Mouse (Mus musculus) MEL (cell line): Measurements from ENCODE around the gene Dctn1.

Source experiments
- CHD2 ChIP-seq: IDR thresholded peaks from 2 replicates; pipeline ENCODE4 v1.6.1; 2011; ENCODE audit warnings: low read length, improper control_type of control experiment
- CTCF ChIP-seq, 3 experiments: IDR thresholded peaks in 2 of 3; conservative IDR thresholded peaks in 1 of 3; 2 replicates each; pipeline ENCODE4 v1.5.1; 2011 to 2012; ENCODE audit warnings: low read length in 3 of 3, low read depth in 2 of 3, mild to moderate bottlenecking in 2 of 3, improper control_type of control experiment in 1 of 3, inconsistent platforms in 1 of 3, mixed read lengths in 1 of 3, moderate library complexity in 1 of 3; ENCODE audit not compliant: control insufficient read depth in 1 of 3, insufficient read depth in 1 of 3, poor library complexity in 1 of 3, severe bottlenecking in 1 of 3
- E2F4 ChIP-seq: IDR thresholded peaks from 2 replicates; pipeline ENCODE4 v1.6.1; 2011; ENCODE audit warnings: low read depth, low read length, improper control_type of control experiment, borderline replicate concordance
- GABPA ChIP-seq: IDR thresholded peaks from 2 replicates; pipeline ENCODE4 v1.6.1; 2012; ENCODE audit warnings: low read depth, mild to moderate bottlenecking, inconsistent platforms, low read length, improper control_type of control experiment, moderate library complexity
- MAFK ChIP-seq: IDR thresholded peaks from 2 replicates; pipeline ENCODE4 v1.6.1; 2011; ENCODE audit warnings: low read depth, mild to moderate bottlenecking, low read length, improper control_type of control experiment, borderline replicate concordance
- MXI1 ChIP-seq: IDR thresholded peaks from 2 replicates; pipeline ENCODE4 v1.6.1; 2011; ENCODE audit warnings: mild to moderate bottlenecking, low read depth, low read length, improper control_type of control experiment
- POLR2A ChIP-seq, 2 experiments: IDR thresholded peaks; 2 replicates each; pipeline ENCODE4 v1.6.1; 2011 to 2012; ENCODE audit warnings: low read length in 2 of 2, mild to moderate bottlenecking in 2 of 2, control low read depth in 1 of 2, improper control_type of control experiment in 1 of 2, low read depth in 1 of 2, moderate library complexity in 1 of 2; ENCODE audit not compliant: control insufficient read depth in 1 of 2, insufficient read depth in 1 of 2, poor library complexity in 1 of 2
- POLR2AphosphoS5 ChIP-seq: IDR thresholded peaks from 2 replicates; pipeline ENCODE4 v1.6.1; 2012; ENCODE audit warnings: low read depth, borderline replicate concordance, mild to moderate bottlenecking, inconsistent platforms, low read length, moderate library complexity, mixed read lengths
- TAL1 ChIP-seq: IDR thresholded peaks from 2 replicates; pipeline ENCODE4 v1.6.1; 2012; ENCODE audit warnings: mild to moderate bottlenecking, inconsistent platforms, low read length, moderate library complexity, mixed read lengths
- USF1 ChIP-seq: IDR thresholded peaks from 2 replicates; pipeline ENCODE4 v1.6.1; 2014; ENCODE audit warnings: low read depth, mild to moderate bottlenecking, inconsistent platforms, low read length, improper control_type of control experiment, moderate library complexity
- USF2 ChIP-seq, 2 experiments: IDR thresholded peaks; 2 replicates each; pipeline ENCODE4 v1.6.1; 2011 to 2012; ENCODE audit warnings: improper control_type of control experiment in 2 of 2, low read length in 2 of 2, borderline replicate concordance in 1 of 2, inconsistent platforms in 1 of 2, low read depth in 1 of 2, mild to moderate bottlenecking in 1 of 2; ENCODE audit not compliant: insufficient read depth in 1 of 2
- ZC3H11A ChIP-seq: IDR thresholded peaks from 2 replicates; pipeline ENCODE4 v1.6.1; 2012; ENCODE audit warnings: low read depth, mild to moderate bottlenecking, inconsistent platforms, low read length, improper control_type of control experiment
- ZNF384 ChIP-seq: IDR thresholded peaks from 2 replicates; pipeline ENCODE4 v1.6.1; 2012; ENCODE audit warnings: low read depth, mild to moderate bottlenecking, inconsistent platforms, low read length, improper control_type of control experiment

GRCm38 (mm10) chr6:83172240-83172920, 6.7 kb downstream of the Dctn1 start:
- TF ChIP-seq POLR2A (IDR thresholded peaks at IDR 0.05; ENCODE audit: control insufficient read depth in 1 of 2, insufficient read depth in 1 of 2, low read depth in 1 of 2, low read length in 2 of 2, poor library complexity in 1 of 2) (no peak), CTCF (IDR thresholded peaks at IDR 0.05 in 2 of 3, conservative IDR thresholded peaks at IDR 0.05 in 1 of 3; ENCODE audit: control insufficient read depth in 1 of 3, insufficient read depth in 1 of 3, low read depth in 2 of 3, low read length in 3 of 3, poor library complexity in 1 of 3, severe bottlenecking in 1 of 3) (no peak), USF1 (no peak), USF2 (IDR thresholded peaks at IDR 0.05; ENCODE audit: borderline replicate concordance in 1 of 2, insufficient read depth in 1 of 2, low read depth in 1 of 2, low read length in 2 of 2) (no peak), POLR2AphosphoS5 (no peak), GABPA (no peak), ZNF384 (no peak), MAFK (no peak), CHD2 (no peak), E2F4 (no peak), TAL1 (no peak), MXI1 (no peak), ZC3H11A (no peak)
